Mouse (Mus musculus) G1E (cell line): ENCODE measurements around the gene Map4.

Experiments used
- CTCF ChIP-seq: IDR thresholded peaks from 2 replicates; pipeline ENCODE4 v1.5.1; 2012; ENCODE audit warnings: low read depth, low read length, inconsistent platforms, mixed read lengths
- GATA1 ChIP-seq: IDR thresholded peaks from 2 replicates; pipeline ENCODE4 v1.6.1; 2012; ENCODE audit warnings: borderline replicate concordance, low read length, inconsistent platforms, mixed read lengths
- POLR2AphosphoS5 ChIP-seq: IDR thresholded peaks from 2 replicates; pipeline ENCODE4 v1.6.1; 2012; ENCODE audit warnings: low read depth, low read length, inconsistent platforms; ENCODE audit not compliant: insufficient replicate concordance
- TAL1 ChIP-seq: conservative IDR thresholded peaks from 2 replicates; pipeline ENCODE4 v1.6.1; 2012; ENCODE audit warnings: low read depth, low read length, inconsistent platforms, mixed read lengths

GRCm38 (mm10) chr9:110051184-110051583 is 119.9 kb downstream of the Map4 start:
- TF ChIP-seq CTCF (no peak), GATA1 (no peak), POLR2AphosphoS5 (no peak), TAL1 (no peak)
